Mouse (Mus musculus): ENCODE results near the gene Ccdc120.
"Not testable (repeated sequence)": the region's sequence is repeated elsewhere in the genome, so short reads cannot be mapped to it uniquely, and the experiment has no call there.

Ccdc120 gene

GRCm38 (mm10) chrX:7753627-7754026 lies 2.9 kb upstream of the Ccdc120 start:
- DNase-seq (ENCODE audit: low read depth, low spot score): not testable (repeated sequence)

GRCm38 (mm10) chrX:7745429-7745828 lies 5.3 kb downstream of the Ccdc120 start:
- DNase-seq (ENCODE audit: low read depth, low spot score): no peak

GRCm38 (mm10) chrX:7744940-7745339 lies 5.8 kb downstream of the Ccdc120 start:
- DNase-seq (ENCODE audit: low read depth, low spot score): peak; percentile 78

- peak; percentile 55 for DNase-seq (ENCODE audit: low read depth, low spot score)
These were observed 7.2 kb downstream of the Ccdc120 start for GRCm38 (mm10) chrX:7743470-7743869.

GRCm38 (mm10) chrX:7741103-7741502 lies 9.6 kb downstream of the Ccdc120 start:
- DNase-seq (ENCODE audit: low read depth, low spot score): no peak

GRCm38 (mm10) chrX:7740082-7740819 lies 10.5 kb downstream of the Ccdc120 start:
- DNase-seq (ENCODE audit: low read depth, low spot score): no peak

- DNase-seq (ENCODE audit: low read depth, low spot score): no peak
These were observed 11.2 kb downstream of the Ccdc120 start for GRCm38 (mm10) chrX:7739336-7740081.

- peak; percentile 77 for DNase-seq (ENCODE audit: low read depth, low spot score)
These were observed 17.0 kb downstream of the Ccdc120 start for GRCm38 (mm10) chrX:7733571-7734156.

GRCm38 (mm10) chrX:7728922-7729265 lies 21.8 kb downstream of the Ccdc120 start:
- no peak for DNase-seq (ENCODE audit: low read depth, low spot score)

- peak; percentile 90 for DNase-seq (ENCODE audit: low read depth, low spot score)
These were observed 22.3 kb downstream of the Ccdc120 start, which contains the start of gene Praf2 for GRCm38 (mm10) chrX:7728215-7728921. Gene Praf2, plus strand, starts transcription at chrX:7728439.

- no peak for DNase-seq (ENCODE audit: low read depth, low spot score)
These were observed 23.5 kb downstream of the Ccdc120 start for GRCm38 (mm10) chrX:7727176-7727575.

- no peak for DNase-seq (ENCODE audit: low read depth, low spot score)
These were observed 24.9 kb downstream of the Ccdc120 start for GRCm38 (mm10) chrX:7725841-7726240.

GRCm38 (mm10) chrX:7724135-7724534 lies 26.6 kb downstream of the Ccdc120 start:
- no peak for DNase-seq (ENCODE audit: low read depth, low spot score)

- no peak for DNase-seq (ENCODE audit: low read depth, low spot score)
These were observed 28.0 kb downstream of the Ccdc120 start for GRCm38 (mm10) chrX:7722691-7723090.

GRCm38 (mm10) chrX:7722282-7722611 lies 28.5 kb downstream of the Ccdc120 start:
- no peak for DNase-seq (ENCODE audit: low read depth, low spot score)

- DNase-seq (ENCODE audit: low read depth, low spot score): peak; percentile 88
These were observed 29.0 kb downstream of the Ccdc120 start, which contains the start of gene Gm45208 for GRCm38 (mm10) chrX:7721514-7722281. Gene Gm45208, plus strand, starts transcription at chrX:7722245.

GRCm38 (mm10) chrX:7716058-7716457 lies 34.6 kb downstream of the Ccdc120 start:
- peak; percentile 48 for DNase-seq (ENCODE audit: low read depth, low spot score)

GRCm38 (mm10) chrX:7714135-7714899 lies 36.4 kb downstream of the Ccdc120 start, which contains the start of gene Wdr45:
Gene Wdr45, plus strand, starts transcription at chrX:7714333.
- DNase-seq (ENCODE audit: low read depth, low spot score): peak; percentile 93

- not testable (repeated sequence) for DNase-seq (ENCODE audit: low read depth, low spot score)
These were observed 37.0 kb downstream of the Ccdc120 start for GRCm38 (mm10) chrX:7713764-7714134.

GRCm38 (mm10) chrX:7696954-7697381 lies 53.7 kb downstream of the Ccdc120 start, which contains the start of gene Gpkow:
Gene Gpkow, plus strand, starts transcription at chrX:7697131.
- DNase-seq (ENCODE audit: low read depth, low spot score): peak; percentile 88
